Mouse (Mus musculus): ENCODE measurements around the gene Pabpc6. TPM values are rescaled to one million over a fixed set of nuclear protein-coding genes. Genes with fewer than 3 reads are reported as not detected.

The Pabpc6 gene
- polyA plus RNA-seq (2016; fragmentation: Nextera tagmentation; extraction: Ambion mirVana) = not detected in 2 replicates

GRCm38 (mm10) chr17:9669283-9669905 is at the start of gene Pabpc6:
Gene Pabpc6 (minus strand): TSS chr17:9669717.
- Histone ChIP-seq H3K27me3 (no peaks in the 10 kb centered on the region), H3K4me3 (replicated peaks) (no peak within 1 kb of the TSS), H3K9me3 (0 out of 2 replicates have a peak, but pooled peaks cover 6% of the 10 kb centered on the region), H3K36me3 (replicated peaks) (no peaks in the 10 kb centered on the region), H3K9ac (no peak within 1 kb of the TSS), H3K4me2 (no peak within 1 kb of the TSS), H3K4me1 (no peaks in the 10 kb centered on the region), H3K27ac (no peak within 1 kb of the TSS)
- 96% methylated on average over 36 of the region's 36 CpGs for WGBS
- no peak for ATAC-seq (ENCODE audit: low FRiP score)

- H3K4me1 ChIP-seq = no peaks in the 10 kb centered on the region
- H3K36me3 ChIP-seq (replicated peaks) = no peaks in the 10 kb centered on the region
- peaks cover 4% of the 10 kb centered on the region; the same call in 1 of the 2 replicates for H3K9me3 ChIP-seq
- no peak for ATAC-seq (ENCODE audit: low FRiP score)
- no peak overlapping the region for H3K9ac ChIP-seq
- H3K27ac ChIP-seq = no peak overlapping the region
- no peaks in the 10 kb centered on the region for H3K27me3 ChIP-seq
- 89% methylated on average over 6 of the region's 6 CpGs for WGBS
- H3K4me2 ChIP-seq = no peak overlapping the region
- H3K4me3 ChIP-seq (replicated peaks) = no peak overlapping the region
These were observed 41.4 kb upstream of the Pabpc6 start for GRCm38 (mm10) chr17:9710910-9711309.

- Histone ChIP-seq H3K4me1 (no peaks in the 10 kb centered on the region), H3K4me2 (no peak overlapping the region), H3K36me3 (replicated peaks) (no peaks in the 10 kb centered on the region), H3K9me3 (no peaks in the 10 kb centered on the region), H3K27ac (no peak overlapping the region), H3K27me3 (no peaks in the 10 kb centered on the region), H3K4me3 (replicated peaks) (no peak overlapping the region), H3K9ac (no peak overlapping the region)
- no peak for ATAC-seq (ENCODE audit: low FRiP score)
- WGBS = 97% methylated on average over 3 of the region's 3 CpGs
These were observed 39.4 kb upstream of the Pabpc6 start for GRCm38 (mm10) chr17:9708888-9709287.

- Histone ChIP-seq H3K27me3 (no peaks in the 10 kb centered on the region), H3K4me3 (replicated peaks) (no peak overlapping the region), H3K4me1 (no peaks in the 10 kb centered on the region), H3K4me2 (no peak overlapping the region), H3K27ac (no peak overlapping the region), H3K9me3 (no peaks in the 10 kb centered on the region), H3K9ac (no peak overlapping the region), H3K36me3 (replicated peaks) (no peaks in the 10 kb centered on the region)
- ATAC-seq (ENCODE audit: low FRiP score) = no peak
- 82% methylated on average over 1 of the region's 1 CpGs for WGBS
These were observed 37.8 kb upstream of the Pabpc6 start for GRCm38 (mm10) chr17:9707356-9707755.

- no peak overlapping the region for H3K4me2 ChIP-seq
- H3K9ac ChIP-seq = no peak overlapping the region
- no peak overlapping the region for H3K4me3 ChIP-seq (replicated peaks)
- H3K9me3 ChIP-seq = no peaks in the 10 kb centered on the region
- ATAC-seq (ENCODE audit: low FRiP score) = peak; percentile 58
- no peaks in the 10 kb centered on the region for H3K36me3 ChIP-seq (replicated peaks)
- WGBS = 35% methylated on average over 7 of the region's 7 CpGs
- 0 out of 2 replicates have a peak overlapping the region, but pooled peaks have one; percentile 13 for H3K27ac ChIP-seq
- H3K4me1 ChIP-seq = peaks cover 10% of the 10 kb centered on the region
- H3K27me3 ChIP-seq = peaks cover 11% of the 10 kb centered on the region; the same call in 1 of the 2 replicates
These were observed 28.2 kb upstream of the Pabpc6 start for GRCm38 (mm10) chr17:9697763-9698162.

- H3K9me3 ChIP-seq = no peaks in the 10 kb centered on the region
- 76% methylated on average over 4 of the region's 4 CpGs for WGBS
- no peaks in the 10 kb centered on the region for H3K36me3 ChIP-seq (replicated peaks)
- H3K27ac ChIP-seq = no peak overlapping the region
- H3K4me2 ChIP-seq = no peak overlapping the region
- no peak for ATAC-seq (ENCODE audit: low FRiP score)
- H3K4me1 ChIP-seq = peaks cover 3% of the 10 kb centered on the region; the same call in 1 of the 2 replicates
- no peak overlapping the region for H3K9ac ChIP-seq
- H3K27me3 ChIP-seq = 0 out of 2 replicates have a peak, but pooled peaks cover 2% of the 10 kb centered on the region
- H3K4me3 ChIP-seq (replicated peaks) = no peak overlapping the region
These were observed 21.7 kb upstream of the Pabpc6 start for GRCm38 (mm10) chr17:9691251-9691650.

GRCm38 (mm10) chr17:9683539-9684155 is 14.1 kb upstream of the Pabpc6 start:
- no peak overlapping the region for H3K4me3 ChIP-seq (replicated peaks)
- H3K27ac ChIP-seq = no peak overlapping the region
- 85% methylated on average over 4 of the region's 4 CpGs for WGBS
- no peaks in the 10 kb centered on the region for H3K36me3 ChIP-seq (replicated peaks)
- H3K4me2 ChIP-seq = no peak overlapping the region
- H3K9ac ChIP-seq = no peak overlapping the region
- H3K4me1 ChIP-seq = peaks cover 11% of the 10 kb centered on the region
- no peaks in the 10 kb centered on the region for H3K9me3 ChIP-seq
- no peaks in the 10 kb centered on the region for H3K27me3 ChIP-seq
- no peak for ATAC-seq (ENCODE audit: low FRiP score)

GRCm38 (mm10) chr17:9680741-9681140 is 11.2 kb upstream of the Pabpc6 start:
- H3K4me3 ChIP-seq (replicated peaks) = no peak overlapping the region
- H3K9me3 ChIP-seq = no peaks in the 10 kb centered on the region
- WGBS = 53% methylated on average over 8 of the region's 8 CpGs
- no peaks in the 10 kb centered on the region for H3K27me3 ChIP-seq
- ATAC-seq (ENCODE audit: low FRiP score) = no peak
- no peak overlapping the region for H3K4me2 ChIP-seq
- no peaks in the 10 kb centered on the region for H3K36me3 ChIP-seq (replicated peaks)
- peaks cover 8% of the 10 kb centered on the region for H3K4me1 ChIP-seq
- H3K9ac ChIP-seq = no peak overlapping the region
- peak overlapping the region; percentile 56; the same call in 1 of the 2 replicates for H3K27ac ChIP-seq

GRCm38 (mm10) chr17:9675175-9675789 is 5.8 kb upstream of the Pabpc6 start:
- H3K27me3 ChIP-seq = no peaks in the 10 kb centered on the region
- H3K4me3 ChIP-seq (replicated peaks) = no peak overlapping the region
- no peak for ATAC-seq (ENCODE audit: low FRiP score)
- WGBS = 73% methylated on average over 6 of the region's 6 CpGs
- H3K4me2 ChIP-seq = no peak overlapping the region
- H3K9me3 ChIP-seq = no peaks in the 10 kb centered on the region
- H3K27ac ChIP-seq = no peak overlapping the region
- no peak overlapping the region for H3K9ac ChIP-seq
- H3K4me1 ChIP-seq = peaks cover 4% of the 10 kb centered on the region; the same call in 1 of the 2 replicates
- H3K36me3 ChIP-seq (replicated peaks) = no peaks in the 10 kb centered on the region

GRCm38 (mm10) chr17:9667955-9668354 is 1.6 kb downstream of the Pabpc6 start:
- no peak overlapping the region for H3K9ac ChIP-seq
- H3K27me3 ChIP-seq = no peaks in the 10 kb centered on the region
- H3K4me2 ChIP-seq = no peak overlapping the region
- no peaks in the 10 kb centered on the region for H3K4me1 ChIP-seq
- H3K36me3 ChIP-seq (replicated peaks) = no peaks in the 10 kb centered on the region
- ATAC-seq (ENCODE audit: low FRiP score) = no peak
- 94% methylated on average over 9 of the region's 9 CpGs for WGBS
- H3K27ac ChIP-seq = no peak overlapping the region
- no peak overlapping the region for H3K4me3 ChIP-seq (replicated peaks)
- 0 out of 2 replicates have a peak, but pooled peaks cover 6% of the 10 kb centered on the region for H3K9me3 ChIP-seq

GRCm38 (mm10) chr17:9658651-9659050 is 10.9 kb downstream of the Pabpc6 start:
- ATAC-seq (ENCODE audit: low FRiP score) = no peak
- H3K27ac ChIP-seq = no peak overlapping the region
- no peaks in the 10 kb centered on the region for H3K4me1 ChIP-seq
- H3K4me2 ChIP-seq = no peak overlapping the region
- H3K4me3 ChIP-seq (replicated peaks) = no peak overlapping the region
- 90% methylated on average over 5 of the region's 5 CpGs for WGBS
- H3K9me3 ChIP-seq = no peaks in the 10 kb centered on the region
- H3K36me3 ChIP-seq (replicated peaks) = no peaks in the 10 kb centered on the region
- no peaks in the 10 kb centered on the region for H3K27me3 ChIP-seq
- no peak overlapping the region for H3K9ac ChIP-seq

- Histone ChIP-seq H3K9me3 (no peaks in the 10 kb centered on the region), H3K9ac (no peak overlapping the region), H3K36me3 (replicated peaks) (no peaks in the 10 kb centered on the region), H3K27ac (no peak overlapping the region), H3K4me2 (no peak overlapping the region), H3K4me1 (no peaks in the 10 kb centered on the region), H3K27me3 (no peaks in the 10 kb centered on the region), H3K4me3 (replicated peaks) (no peak overlapping the region)
- 87% methylated on average over 3 of the region's 3 CpGs for WGBS
- no peak for ATAC-seq (ENCODE audit: low FRiP score)
These were observed 15.4 kb downstream of the Pabpc6 start for GRCm38 (mm10) chr17:9654155-9654554.
